Mouse (Mus musculus) mature B cell (primary cell): Measurements from ENCODE around the gene Aldh4a1.

Source experiments
- in situ Hi-C: fragments of 300-500 bp; cut with MboI; formaldehyde crosslinking; loops from 2 replicates; pipeline ENCODE4 v1.14.3; 2019

Gene Aldh4a1

DNA sequence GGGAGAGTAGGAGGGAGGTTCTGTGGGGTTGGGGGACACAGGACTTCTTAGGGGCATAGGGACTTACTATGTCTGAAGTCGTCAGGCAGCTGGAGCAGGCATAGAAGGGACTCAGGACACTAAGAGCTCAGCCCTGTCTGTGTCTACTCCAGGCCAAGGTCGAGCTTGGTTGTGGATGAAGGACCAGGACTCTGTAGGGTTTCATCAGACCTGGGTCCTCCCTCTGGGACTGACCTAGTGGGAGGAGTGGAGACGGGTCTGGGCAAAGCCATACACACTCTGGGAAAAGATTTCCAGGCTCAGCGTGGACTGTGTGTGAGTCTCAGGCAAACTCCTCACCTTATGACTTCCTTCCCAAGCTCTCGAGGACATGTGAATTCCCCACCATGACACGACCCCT is 2.9 kb upstream of the Aldh4a1 start:
- in situ Hi-C loops: no loop called here

DNA sequence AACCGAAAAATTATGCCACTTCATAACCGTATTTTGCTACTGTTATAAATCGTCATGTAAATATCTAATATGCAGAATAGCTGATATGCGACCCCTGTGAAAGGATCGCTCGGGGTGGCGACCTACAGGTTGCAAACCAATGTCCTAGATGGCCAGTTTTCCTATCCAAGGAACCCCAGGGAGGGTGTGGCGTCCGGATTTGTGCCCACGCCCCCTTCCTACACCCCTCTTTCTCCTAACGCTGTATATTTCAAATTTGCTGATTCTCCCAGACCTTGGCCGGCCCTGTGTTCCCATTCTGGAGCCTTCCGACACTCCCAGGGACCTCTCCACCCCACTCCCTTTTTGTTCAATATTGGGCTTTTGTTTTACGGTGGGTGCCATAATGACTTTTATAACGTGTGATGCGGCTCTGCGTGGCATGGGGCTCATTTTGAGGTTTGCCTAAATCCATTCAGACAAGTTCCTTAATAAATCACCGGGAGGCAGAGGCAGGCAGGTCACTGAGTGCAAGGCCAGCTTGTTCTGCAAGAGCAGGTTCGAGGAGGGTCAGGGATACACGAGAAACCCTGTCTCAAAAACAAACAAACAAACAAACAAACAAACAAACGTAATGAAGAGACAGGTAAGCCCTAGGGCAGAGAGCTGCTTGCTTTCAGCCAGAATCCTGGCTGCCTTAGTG is 909 bp downstream of the Aldh4a1 start:
- in situ Hi-C loops: no loop called here

DNA sequence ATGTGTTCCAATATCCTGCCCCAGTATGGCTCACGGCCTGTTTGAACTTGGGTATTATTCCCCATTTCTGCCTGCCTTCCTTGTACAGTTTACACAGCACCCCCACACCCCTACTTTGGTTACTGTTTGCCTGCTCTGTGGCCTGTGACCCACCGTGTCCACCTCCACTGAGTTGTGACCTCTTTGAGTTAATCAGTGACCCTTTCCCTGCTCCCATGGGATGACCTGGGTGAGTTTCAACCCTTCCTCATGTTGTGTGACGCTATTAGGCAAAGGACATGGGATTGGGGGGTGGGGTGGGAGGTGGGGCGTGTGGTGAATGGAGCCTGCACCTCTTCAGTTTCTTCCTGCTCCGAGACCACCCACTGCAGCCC is 1.4 kb downstream of the Aldh4a1 start:
- in situ Hi-C loops: no loop called here

DNA sequence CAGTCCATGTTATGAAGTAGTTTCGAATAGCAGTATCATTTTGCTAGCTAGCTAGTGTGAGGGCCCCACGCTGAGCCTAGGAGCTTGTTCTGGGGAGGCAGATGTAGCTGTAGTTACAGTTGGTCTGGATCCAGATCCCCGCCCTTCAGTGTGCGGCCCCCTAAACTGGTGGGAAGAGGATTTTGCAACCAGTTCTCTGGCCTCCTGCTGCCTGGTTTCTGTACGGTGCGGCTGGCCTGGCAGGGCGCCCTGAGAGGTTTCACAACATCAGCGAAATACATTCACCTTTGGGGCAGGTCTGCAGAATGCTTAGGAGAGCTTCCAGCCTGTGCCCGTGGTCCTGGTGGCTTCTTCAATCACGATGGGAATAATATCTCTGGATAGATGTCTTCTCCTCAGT is 2.0 kb downstream of the Aldh4a1 start:
- in situ Hi-C loops: no loop called here

DNA sequence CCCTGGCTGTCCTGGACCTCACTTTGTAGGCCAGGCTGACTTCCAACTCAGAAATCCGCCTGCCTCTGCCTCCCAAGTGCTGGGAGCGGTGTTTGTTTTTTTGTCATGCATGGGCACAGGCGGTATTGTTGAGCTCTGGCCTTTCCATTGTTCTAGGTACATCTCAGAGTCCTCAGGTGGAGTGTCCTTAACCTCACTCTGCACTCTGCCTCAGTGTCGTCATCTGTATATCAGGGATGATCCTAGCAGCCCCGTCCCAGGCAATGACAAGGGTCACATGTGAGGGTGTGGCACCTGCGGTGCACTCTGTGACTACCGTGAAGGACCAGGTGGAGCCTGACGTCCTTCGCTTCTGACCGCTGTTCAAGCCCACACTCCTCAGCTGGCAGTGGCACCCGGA is 4.7 kb downstream of the Aldh4a1 start:
- in situ Hi-C loops: no loop called here

DNA sequence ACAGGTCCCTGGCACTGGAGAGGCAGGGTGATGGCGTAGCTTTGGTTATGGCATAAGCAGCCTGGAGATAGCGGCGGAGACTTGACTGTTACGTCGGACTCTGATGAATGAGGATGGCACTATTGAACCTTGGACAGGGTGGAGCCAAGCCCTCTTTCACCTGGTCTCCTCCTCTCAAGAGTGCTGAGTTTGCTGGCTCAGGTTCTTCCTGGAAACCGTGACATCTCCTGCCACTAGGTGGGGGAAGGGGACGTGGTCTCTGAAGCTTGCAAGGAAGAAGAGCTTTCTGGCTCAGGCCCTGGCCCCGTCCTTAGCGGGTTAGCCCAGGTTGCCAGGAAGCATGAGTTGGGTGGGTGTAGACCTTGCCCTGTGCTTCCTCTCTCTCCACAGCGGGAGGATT is 7.5 kb downstream of the Aldh4a1 start:
- in situ Hi-C loops: no loop called here

DNA sequence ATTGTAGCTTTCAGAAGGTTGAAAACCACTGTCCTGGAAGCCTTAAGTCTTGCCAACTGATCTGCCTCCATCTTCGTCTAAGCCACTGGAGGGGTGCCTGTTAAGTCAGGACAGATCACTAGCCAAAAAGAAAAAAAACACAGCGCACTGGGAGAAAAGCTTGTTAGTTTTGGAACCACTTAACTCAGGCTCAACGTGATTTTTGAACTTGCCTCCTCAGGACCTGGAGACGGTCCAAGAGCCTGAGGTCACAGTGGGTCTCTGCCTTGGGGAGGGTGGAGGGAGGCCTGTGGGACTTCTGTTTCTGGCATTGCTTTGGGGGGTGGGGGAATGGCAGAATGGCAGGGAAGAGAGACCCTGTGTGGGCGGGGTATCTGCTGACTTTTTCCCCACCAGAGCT is 8.5 kb downstream of the Aldh4a1 start:
- in situ Hi-C loops: no loop called here

DNA sequence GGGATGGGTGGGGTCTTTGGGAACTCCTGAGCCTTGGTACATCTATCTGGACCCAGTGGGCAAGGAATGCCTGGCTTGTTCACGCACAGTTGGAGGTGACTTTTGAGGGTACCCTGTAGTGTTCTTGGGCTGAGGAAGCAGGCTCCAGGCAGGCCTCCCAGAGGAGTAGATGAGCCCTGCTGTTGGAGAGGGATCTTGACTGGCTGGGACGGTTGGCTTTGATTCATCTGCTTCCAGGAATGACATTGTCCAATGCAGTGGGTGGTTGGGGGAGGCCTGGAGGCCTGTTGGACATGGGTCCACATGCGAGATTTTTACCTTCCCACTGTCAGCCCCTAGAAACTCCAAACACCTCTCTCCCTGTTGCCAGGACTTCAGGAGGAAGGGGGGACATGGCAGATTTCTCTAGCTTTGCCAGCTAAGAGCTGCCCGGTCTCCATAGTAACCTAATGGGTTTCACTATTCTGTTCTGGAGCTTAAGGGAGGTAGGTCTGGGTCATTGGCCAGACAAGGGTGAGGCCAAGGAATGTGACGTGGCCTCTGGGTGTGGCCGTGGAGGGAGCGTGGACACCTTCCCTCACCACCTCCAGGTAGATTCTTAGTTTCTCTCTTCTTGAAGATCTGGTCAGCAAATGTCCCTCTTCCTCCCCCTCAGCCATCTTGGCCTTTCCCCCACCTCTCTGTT is 9.0 kb downstream of the Aldh4a1 start:
- in situ Hi-C loops: no loop called here

DNA sequence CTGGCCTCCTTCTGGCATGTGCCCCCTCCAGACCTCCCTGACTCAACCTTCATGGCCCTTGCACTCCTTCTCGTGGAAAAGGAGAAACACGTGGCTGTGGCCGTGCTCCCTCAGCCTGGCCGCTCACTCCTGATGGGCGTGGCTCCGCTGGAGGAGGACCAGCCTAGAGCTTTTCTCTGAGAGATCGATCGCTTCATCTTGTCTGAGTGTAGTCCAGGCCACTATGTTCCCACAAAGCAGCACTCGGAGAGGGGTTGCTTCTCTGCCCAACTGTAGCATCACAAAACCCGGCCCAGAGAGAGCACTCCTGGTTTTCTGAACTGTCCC is 9.6 kb downstream of the Aldh4a1 start:
- in situ Hi-C loops: no loop called here

DNA sequence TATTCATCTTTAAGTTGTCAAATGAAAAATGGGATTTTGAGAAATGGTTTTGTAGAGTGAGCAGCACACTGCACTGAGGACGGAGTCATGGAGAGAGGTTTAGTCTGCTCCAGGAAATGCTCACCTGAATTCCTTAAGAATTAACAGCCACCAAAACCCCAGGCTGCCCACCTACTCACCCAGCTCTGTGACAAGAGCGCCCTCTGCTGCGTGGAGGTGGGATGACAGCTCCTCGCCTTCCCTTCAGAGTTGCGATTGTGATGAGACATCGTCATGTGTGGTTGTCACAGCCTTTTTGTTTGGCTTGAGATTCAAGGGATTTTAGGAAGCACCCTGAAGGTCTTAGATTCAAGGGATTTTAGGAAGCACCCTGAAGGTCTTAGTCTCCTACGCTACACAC is 13.7 kb downstream of the Aldh4a1 start:
- in situ Hi-C loops: no loop called here

DNA sequence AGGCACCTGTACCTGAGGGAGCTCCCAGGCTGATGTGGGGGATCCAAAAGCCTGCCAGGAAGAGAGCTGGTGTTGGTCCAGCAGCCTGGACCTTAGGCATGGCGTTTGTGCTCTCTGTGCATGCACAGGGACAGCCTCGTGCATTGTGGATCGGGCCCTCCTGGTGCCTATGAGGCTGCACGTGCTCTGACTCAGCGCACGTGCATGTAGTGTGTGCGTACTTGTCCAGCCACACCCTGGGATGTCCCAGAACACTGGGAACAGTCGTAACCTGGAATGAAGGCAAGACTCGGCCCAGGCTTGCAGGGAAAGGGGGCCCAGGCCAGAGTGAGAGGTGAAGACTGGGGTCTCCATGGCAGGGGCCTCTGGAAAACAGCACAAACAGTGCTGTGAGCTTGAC is 15.2 kb downstream of the Aldh4a1 start:
- in situ Hi-C loops: no loop called here

DNA sequence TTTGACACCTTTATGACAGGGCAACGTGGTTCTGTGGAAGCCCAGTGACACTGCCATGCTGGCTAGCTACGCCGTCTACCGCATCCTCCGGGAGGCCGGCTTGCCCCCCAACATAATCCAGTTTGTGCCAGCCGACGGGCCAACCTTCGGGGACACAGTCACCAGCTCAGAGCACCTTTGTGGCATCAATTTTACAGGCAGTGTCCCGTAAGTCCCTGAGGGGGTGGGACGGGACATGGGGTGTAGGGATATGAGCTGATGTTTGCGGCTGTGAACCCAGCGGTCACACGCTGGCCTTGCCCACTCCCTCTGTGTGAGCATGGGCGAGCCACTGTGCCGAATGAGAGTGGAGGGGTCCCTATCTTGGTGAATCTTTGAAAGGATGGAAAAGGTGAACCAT is 15.7 kb downstream of the Aldh4a1 start:
- in situ Hi-C loops: no loop called here

DNA sequence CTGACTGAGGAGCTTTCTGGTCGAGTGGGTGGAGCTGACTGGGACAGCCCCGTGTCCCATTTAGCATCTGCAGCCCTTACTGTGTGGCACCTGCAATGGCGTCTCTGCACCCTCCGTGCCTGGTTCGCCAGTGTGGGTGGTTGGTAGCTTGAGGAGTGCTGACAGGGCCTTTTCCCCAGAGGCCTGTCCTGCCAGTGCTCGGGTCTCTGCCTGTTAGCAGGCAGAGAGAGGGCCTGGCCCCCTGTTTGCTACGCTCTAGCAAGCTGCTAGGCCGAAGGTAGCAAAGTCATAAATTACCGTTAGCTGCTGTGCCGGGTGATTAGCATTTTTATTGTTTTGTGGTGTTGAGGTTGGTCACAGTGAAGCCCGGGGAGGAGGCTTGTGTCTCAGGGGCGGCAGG is 17.1 kb downstream of the Aldh4a1 start:
- in situ Hi-C loops: no loop called here

DNA sequence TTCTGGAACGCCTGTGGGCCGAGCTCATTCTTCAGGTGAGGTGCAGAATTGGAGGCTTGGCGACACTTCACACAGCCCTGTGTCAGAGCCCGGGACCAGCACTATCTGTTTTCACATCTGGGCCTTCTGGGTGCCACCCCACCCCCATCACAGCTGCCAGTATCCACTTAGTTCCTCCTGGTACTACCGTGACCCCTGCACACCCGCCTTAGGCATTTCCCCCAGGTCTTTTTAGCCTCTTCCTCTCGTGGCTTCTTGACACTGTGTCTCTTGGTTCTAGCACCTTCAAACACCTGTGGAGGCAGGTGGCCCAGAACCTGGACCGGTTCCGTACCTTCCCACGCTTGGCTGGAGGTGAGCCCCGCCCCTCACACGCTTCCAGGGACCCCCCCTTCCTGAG is 17.7 kb downstream of the Aldh4a1 start:
- in situ Hi-C loops: no loop called here

DNA sequence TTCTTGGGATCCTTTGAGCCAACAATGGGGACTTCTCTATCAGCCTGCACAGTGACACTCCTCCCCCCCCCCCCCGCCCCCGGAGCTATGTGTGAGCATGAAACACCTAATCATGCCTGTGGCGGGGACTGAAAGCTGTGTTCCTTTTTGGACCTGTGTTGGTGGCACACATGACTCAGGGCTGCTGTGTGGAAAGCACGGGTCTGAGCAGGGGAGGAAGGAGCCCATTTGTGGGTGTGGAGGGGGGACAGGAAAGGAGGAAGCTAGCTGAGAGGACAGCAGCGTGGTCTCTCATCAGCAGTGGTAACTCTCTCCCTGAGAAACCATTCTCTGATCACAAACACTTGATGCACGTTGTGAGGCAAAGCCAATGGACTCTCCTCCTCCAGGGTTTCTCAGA is 18.1 kb downstream of the Aldh4a1 start:
- in situ Hi-C loops: no loop called here

DNA sequence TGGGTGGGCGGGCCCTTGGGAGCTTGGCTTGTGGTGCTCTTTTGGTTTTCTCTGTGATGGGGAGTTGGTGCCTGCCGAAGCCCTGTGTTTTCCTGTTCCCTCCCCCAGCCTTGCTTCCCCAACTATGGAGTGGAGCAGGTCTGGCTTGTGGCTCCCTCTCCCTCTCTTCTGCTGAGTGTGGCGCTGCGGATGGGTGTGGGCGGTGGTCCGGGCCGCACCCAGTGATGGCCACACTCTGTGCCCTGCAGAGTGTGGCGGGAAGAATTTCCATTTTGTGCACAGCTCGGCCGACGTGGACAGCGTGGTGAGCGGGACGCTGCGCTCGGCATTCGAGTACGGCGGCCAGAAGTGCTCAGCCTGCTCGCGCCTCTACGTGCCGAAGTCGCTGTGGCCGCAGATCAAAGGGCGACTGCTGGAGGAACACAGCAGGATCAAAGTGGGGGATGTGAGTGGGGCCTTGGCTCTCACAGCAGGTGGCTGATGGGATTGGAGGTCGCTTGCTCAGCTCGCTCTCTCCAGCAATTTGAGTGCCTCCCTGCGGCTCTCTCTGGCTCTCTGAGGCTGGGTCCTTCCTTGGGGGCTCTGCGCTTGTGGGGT is 19.3 kb downstream of the Aldh4a1 start:
- in situ Hi-C loops: no loop called here

DNA sequence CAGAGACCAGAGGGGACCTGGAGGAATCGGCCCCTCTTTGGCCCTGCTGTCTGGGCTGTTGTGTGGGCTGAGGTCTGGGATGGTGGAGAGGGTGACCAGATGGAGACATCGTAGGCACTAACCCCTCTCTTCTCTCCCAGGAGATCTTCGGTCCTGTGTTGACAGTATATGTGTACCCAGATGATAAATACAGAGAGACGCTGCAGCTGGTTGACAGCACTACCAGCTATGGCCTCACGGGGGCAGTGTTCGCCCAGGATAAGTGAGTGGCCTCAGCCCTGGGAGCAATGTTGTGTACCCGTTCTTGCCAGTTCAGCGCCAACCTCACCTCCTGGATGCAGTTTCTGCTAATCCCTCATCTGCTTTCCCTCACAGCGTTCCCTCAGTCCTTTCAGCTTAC is 21.3 kb downstream of the Aldh4a1 start:
- in situ Hi-C loops: no loop called here

DNA sequence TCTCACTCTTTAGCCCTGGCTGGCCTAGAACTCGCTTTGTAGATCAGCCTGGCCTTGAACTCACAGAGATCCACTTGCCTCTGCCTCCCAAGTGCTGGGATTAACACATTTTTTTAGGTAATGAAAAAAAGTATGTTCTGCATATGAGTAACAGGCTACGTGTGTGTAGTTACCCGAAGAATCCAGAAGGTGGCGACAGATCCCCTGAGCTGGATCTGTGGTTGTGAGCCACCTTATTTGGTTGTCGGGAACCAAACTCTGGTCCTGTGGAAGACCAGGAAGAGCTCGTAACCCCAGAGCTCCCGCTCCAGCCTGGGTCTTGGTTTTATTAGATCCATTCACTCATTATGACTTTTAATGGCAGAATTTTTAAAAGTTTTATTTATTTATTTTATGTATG is 24.2 kb downstream of the Aldh4a1 start:
- in situ Hi-C loops: no loop called here

DNA sequence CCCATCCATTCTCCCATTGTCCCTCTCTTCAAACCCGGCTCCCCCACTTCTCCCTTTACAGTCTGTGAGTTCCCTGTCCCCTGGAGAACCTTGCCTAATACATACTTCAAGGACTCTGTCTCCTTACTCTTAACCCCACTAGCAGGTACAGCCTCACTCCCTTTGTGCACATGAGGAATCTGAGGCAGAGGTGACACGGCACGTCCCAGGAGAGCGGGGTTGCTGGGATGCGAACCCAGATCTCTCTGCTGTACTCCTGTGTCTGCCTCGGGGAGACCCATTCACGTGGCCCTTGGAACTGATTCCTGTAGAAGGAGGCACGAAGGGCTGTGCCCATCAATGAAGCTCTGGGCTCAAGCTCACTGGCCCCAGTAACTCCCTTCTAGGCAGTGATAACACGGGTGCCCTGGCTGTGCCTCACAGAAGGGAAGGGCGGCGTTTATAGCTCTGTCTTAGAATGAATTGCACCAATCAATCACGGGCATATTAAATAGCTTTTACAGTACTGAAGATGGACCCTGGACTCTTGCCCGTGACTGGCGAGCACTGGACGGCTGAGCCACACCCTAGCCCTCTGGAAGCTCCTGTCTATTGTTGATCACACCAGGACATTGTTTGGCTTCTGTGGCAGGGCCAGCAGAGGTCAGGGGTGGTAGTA is 27.5 kb downstream of the Aldh4a1 start:
- in situ Hi-C loops: no loop called here

DNA sequence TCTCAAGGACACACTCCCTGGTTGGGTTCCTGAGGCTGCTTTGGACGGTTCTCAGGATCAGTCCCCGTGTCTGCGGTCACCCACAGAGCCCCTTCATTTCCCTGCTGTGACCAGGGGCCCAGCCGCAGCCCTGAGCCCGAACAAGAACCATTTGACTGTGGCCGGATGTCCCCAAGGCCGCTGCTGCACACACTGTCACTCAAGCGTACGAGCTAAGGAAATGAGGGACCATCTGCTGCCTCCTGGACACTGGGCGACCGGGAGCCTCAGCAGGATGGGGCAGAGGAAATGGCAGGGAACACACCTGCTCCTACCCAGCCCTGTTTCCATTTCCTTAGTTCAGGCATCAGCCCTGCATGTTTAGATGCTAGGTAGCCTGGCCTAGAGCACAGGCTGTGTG is 28.2 kb downstream of the Aldh4a1 start:
- in situ Hi-C loops: no loop called here

DNA sequence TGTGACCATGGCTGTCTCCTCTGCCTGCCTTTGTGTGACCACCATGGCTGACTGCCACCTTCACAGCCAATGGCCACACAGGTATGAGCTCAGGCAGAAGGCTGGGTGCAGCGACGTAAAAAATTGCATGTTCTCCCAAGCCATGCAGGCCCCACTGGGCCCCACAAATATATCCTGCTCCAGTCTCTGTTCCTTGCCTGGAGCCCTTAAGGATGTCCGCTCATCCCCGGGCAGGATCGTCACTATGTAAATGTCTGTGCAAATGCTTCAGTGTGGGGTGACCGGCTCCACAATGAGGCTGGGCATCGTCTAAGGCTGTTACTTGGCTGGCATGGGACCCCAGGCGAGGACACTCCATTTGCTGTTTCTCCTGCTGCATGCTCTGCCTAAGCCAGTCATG is 30.6 kb downstream of the Aldh4a1 start, which contains the start of gene Tas1r2:
Gene Tas1r2, plus strand, starts transcription at position 301 of the 400 bp plus-strand sequence.
- in situ Hi-C loops: no loop called here

DNA sequence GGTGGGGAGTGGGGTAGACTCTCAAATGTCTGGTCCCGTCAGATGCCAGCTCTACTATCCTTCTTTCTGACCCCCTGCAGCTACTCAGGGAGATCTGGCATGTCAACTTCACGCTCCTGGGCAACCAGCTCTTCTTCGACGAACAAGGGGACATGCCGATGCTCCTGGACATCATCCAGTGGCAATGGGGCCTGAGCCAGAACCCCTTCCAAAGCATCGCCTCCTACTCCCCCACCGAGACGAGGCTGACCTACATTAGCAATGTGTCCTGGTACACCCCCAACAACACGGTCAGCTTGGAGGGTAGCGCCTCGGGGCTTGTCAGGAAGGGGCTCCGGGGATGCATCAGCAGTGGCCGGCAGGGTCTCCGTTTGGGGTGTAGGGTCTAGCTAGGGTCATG is 39.2 kb downstream of the Aldh4a1 start:
- in situ Hi-C loops: no loop called here

DNA sequence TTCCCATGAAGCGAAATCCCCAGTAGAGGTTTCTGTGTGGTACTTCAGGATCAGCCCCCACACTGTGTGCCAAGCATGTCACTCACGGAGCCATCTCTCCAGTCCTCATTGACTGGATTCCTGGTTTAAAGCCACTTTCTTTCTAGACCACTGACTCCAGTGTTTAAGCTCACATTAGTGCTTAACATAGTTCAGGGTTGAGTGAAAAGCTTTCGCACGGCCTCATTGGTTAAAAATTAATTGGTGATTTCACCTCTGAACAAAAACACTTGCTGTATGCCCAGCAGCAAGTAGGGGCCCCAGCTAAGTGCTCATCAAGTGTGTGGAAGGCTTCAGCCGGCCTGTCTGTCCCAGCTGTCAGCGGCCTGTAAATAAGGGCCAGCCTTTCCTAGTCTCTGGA is 45.0 kb downstream of the Aldh4a1 start:
- in situ Hi-C loops: no loop called here
